Mouse (Mus musculus): Measurements from ENCODE around the gene Nxnl1. TPM values are rescaled to one million over a fixed set of nuclear protein-coding genes. Genes with fewer than 3 reads are reported as not detected.

Gene Nxnl1
- total and polyA plus RNA-seq, 3 experiments: not detected

GRCm38 (mm10) chr8:71591017-71591416, 24.6 kb upstream of the Nxnl1 start:
- peaks cover 58% of the 10 kb centered on the region for H3K36me3 ChIP-seq (replicated peaks)
- ATAC-seq (ENCODE audit: extremely low read depth, insufficient number of reproducible peaks, low FRiP score, poor library complexity, severe bottlenecking) (no peak), DNase-seq (ENCODE audit: low spot score) (no peak)
- TF ChIP-seq GATA1 (IDR thresholded peaks at IDR 0.05; ENCODE audit: borderline replicate concordance, low read length) (no peak), CTCF (IDR thresholded peaks at IDR 0.05; ENCODE audit: low read depth, low read length) (no peak), GATA2 (IDR thresholded peaks at IDR 0.05; ENCODE audit: borderline replicate concordance, low read depth, low read length) (no peak), TAL1 (conservative IDR thresholded peaks at IDR 0.05; ENCODE audit: low read depth, low read length) (no peak), POLR2AphosphoS5 (IDR thresholded peaks at IDR 0.05; ENCODE audit: insufficient replicate concordance, low read depth, low read length) (no peak)
- H3K4me3 ChIP-seq (ENCODE audit: low read depth, low read length): peak overlapping the region; percentile 94
- H3K9me3 ChIP-seq (replicated peaks): no peaks in the 10 kb centered on the region
- no peaks in the 10 kb centered on the region for H3K27me3 ChIP-seq (ENCODE audit: insufficient read depth, low read length)
- H3K4me1 ChIP-seq (ENCODE audit: insufficient read depth, low read depth, low read length): peaks cover 56% of the 10 kb centered on the region

GRCm38 (mm10) chr8:71588762-71589161, 22.4 kb upstream of the Nxnl1 start:
- no peak for DNase-seq (ENCODE audit: low spot score)
- H3K9me3 ChIP-seq (replicated peaks): no peaks in the 10 kb centered on the region
- peaks cover 6% of the 10 kb centered on the region for H3K27me3 ChIP-seq (ENCODE audit: insufficient read depth, low read length)
- H3K4me1 ChIP-seq (ENCODE audit: insufficient read depth, low read depth, low read length): peaks cover 35% of the 10 kb centered on the region
- TF ChIP-seq GATA1 (IDR thresholded peaks at IDR 0.05; ENCODE audit: borderline replicate concordance, low read length): no peak
- no peak for TF ChIP-seq CTCF (IDR thresholded peaks at IDR 0.05; ENCODE audit: low read depth, low read length)
- TF ChIP-seq GATA2 (IDR thresholded peaks at IDR 0.05; ENCODE audit: borderline replicate concordance, low read depth, low read length): no peak
- TF ChIP-seq POLR2AphosphoS5 (IDR thresholded peaks at IDR 0.05; ENCODE audit: insufficient replicate concordance, low read depth, low read length): no peak
- no peak for TF ChIP-seq TAL1 (conservative IDR thresholded peaks at IDR 0.05; ENCODE audit: low read depth, low read length)
- ATAC-seq (ENCODE audit: extremely low read depth, insufficient number of reproducible peaks, low FRiP score, poor library complexity, severe bottlenecking): no peak
- peaks cover 36% of the 10 kb centered on the region for H3K36me3 ChIP-seq (replicated peaks)
- H3K4me3 ChIP-seq (ENCODE audit: low read depth, low read length): no peak overlapping the region

- Histone ChIP-seq H3K27me3 (ENCODE audit: insufficient read depth, low read length) (peaks cover 10% of the 10 kb centered on the region), H3K4me1 (ENCODE audit: insufficient read depth, low read depth, low read length) (peaks cover 22% of the 10 kb centered on the region), H3K36me3 (replicated peaks) (peaks cover 24% of the 10 kb centered on the region), H3K9me3 (replicated peaks) (no peaks in the 10 kb centered on the region), H3K4me3 (ENCODE audit: low read depth, low read length) (no peak overlapping the region)
- no peak for ATAC-seq (ENCODE audit: extremely low read depth, insufficient number of reproducible peaks, low FRiP score, poor library complexity, severe bottlenecking)
- TF ChIP-seq CTCF (IDR thresholded peaks at IDR 0.05; ENCODE audit: low read depth, low read length) (no peak), GATA2 (IDR thresholded peaks at IDR 0.05; ENCODE audit: borderline replicate concordance, low read depth, low read length) (no peak), TAL1 (conservative IDR thresholded peaks at IDR 0.05; ENCODE audit: low read depth, low read length) (no peak), GATA1 (IDR thresholded peaks at IDR 0.05; ENCODE audit: borderline replicate concordance, low read length) (no peak), POLR2AphosphoS5 (IDR thresholded peaks at IDR 0.05; ENCODE audit: insufficient replicate concordance, low read depth, low read length) (no peak)
- no peak for DNase-seq (ENCODE audit: low spot score)
Measured at GRCm38 (mm10) chr8:71586891-71587290, 20.5 kb upstream of the Nxnl1 start.

- TF ChIP-seq GATA2 (IDR thresholded peaks at IDR 0.05; ENCODE audit: borderline replicate concordance, low read depth, low read length) (no peak), TAL1 (conservative IDR thresholded peaks at IDR 0.05; ENCODE audit: low read depth, low read length) (no peak), POLR2AphosphoS5 (IDR thresholded peaks at IDR 0.05; ENCODE audit: insufficient replicate concordance, low read depth, low read length) (no peak), GATA1 (IDR thresholded peaks at IDR 0.05; ENCODE audit: borderline replicate concordance, low read length) (no peak), CTCF (IDR thresholded peaks at IDR 0.05; ENCODE audit: low read depth, low read length) (no peak)
- no peak overlapping the region for H3K4me3 ChIP-seq (ENCODE audit: low read depth, low read length)
- no peak for ATAC-seq (ENCODE audit: extremely low read depth, insufficient number of reproducible peaks, low FRiP score, poor library complexity, severe bottlenecking)
Measured at GRCm38 (mm10) chr8:71580201-71580600, 13.8 kb upstream of the Nxnl1 start.

GRCm38 (mm10) chr8:71579476-71579875, 13.1 kb upstream of the Nxnl1 start:
- ATAC-seq (ENCODE audit: extremely low read depth, insufficient number of reproducible peaks, low FRiP score, poor library complexity, severe bottlenecking) (no peak), DNase-seq (ENCODE audit: low spot score) (no peak)
- Histone ChIP-seq H3K4me3 (ENCODE audit: low read depth, low read length) (no peak overlapping the region), H3K9me3 (replicated peaks) (no peaks in the 10 kb centered on the region), H3K27me3 (ENCODE audit: insufficient read depth, low read length) (peaks cover 46% of the 10 kb centered on the region), H3K36me3 (replicated peaks) (no peaks in the 10 kb centered on the region), H3K4me1 (ENCODE audit: insufficient read depth, low read depth, low read length) (peaks cover 3% of the 10 kb centered on the region; the same call in 1 of the 2 replicates)
- TF ChIP-seq CTCF (IDR thresholded peaks at IDR 0.05; ENCODE audit: low read depth, low read length) (no peak), TAL1 (conservative IDR thresholded peaks at IDR 0.05; ENCODE audit: low read depth, low read length) (no peak), GATA1 (IDR thresholded peaks at IDR 0.05; ENCODE audit: borderline replicate concordance, low read length) (no peak), POLR2AphosphoS5 (IDR thresholded peaks at IDR 0.05; ENCODE audit: insufficient replicate concordance, low read depth, low read length) (no peak), GATA2 (IDR thresholded peaks at IDR 0.05; ENCODE audit: borderline replicate concordance, low read depth, low read length) (no peak)

More at GRCm38 (mm10) chr8:71580201-71580600, 13.8 kb upstream of the Nxnl1 start:
- H3K4me1 ChIP-seq (ENCODE audit: insufficient read depth, low read depth, low read length): peaks cover 3% of the 10 kb centered on the region; the same call in 1 of the 2 replicates
- DNase-seq (ENCODE audit: low spot score): no peak
- no peaks in the 10 kb centered on the region for H3K9me3 ChIP-seq (replicated peaks)
- peaks cover 44% of the 10 kb centered on the region for H3K27me3 ChIP-seq (ENCODE audit: insufficient read depth, low read length)
- H3K36me3 ChIP-seq (replicated peaks): no peaks in the 10 kb centered on the region

GRCm38 (mm10) chr8:71579009-71579408, 12.6 kb upstream of the Nxnl1 start:
- no peak for TF ChIP-seq CTCF (IDR thresholded peaks at IDR 0.05; ENCODE audit: low read depth, low read length)
- H3K4me3 ChIP-seq (ENCODE audit: low read depth, low read length): no peak overlapping the region
- H3K27me3 ChIP-seq (ENCODE audit: insufficient read depth, low read length): peaks cover 46% of the 10 kb centered on the region
- DNase-seq (ENCODE audit: low spot score) (no peak), ATAC-seq (ENCODE audit: extremely low read depth, insufficient number of reproducible peaks, low FRiP score, poor library complexity, severe bottlenecking) (no peak)
- 0 out of 2 replicates have a peak, but pooled peaks cover 3% of the 10 kb centered on the region for H3K4me1 ChIP-seq (ENCODE audit: insufficient read depth, low read depth, low read length)
- no peaks in the 10 kb centered on the region for H3K9me3 ChIP-seq (replicated peaks)
- H3K36me3 ChIP-seq (replicated peaks): no peaks in the 10 kb centered on the region
